Mouse (Mus musculus) midbrain, embryonic 14.5 days (tissue): ENCODE results near the gene Ascl4. TPM values are rescaled to one million over a fixed set of nuclear protein-coding genes. Genes with fewer than 3 reads are reported as not detected.

ENCODE experiments used
- ATAC-seq: fragments of 200-750 bp; cut with Nextera tagmentation; 2 replicates; pipeline ENCODE4 v1.8.0; 2017; ENCODE audit warnings: moderate number of reproducible peaks, moderate library complexity; ENCODE audit not compliant: low FRiP score, low TSS enrichment
- DNase-seq: peaks from one replicate; pipeline ENCODE4 v3.0.0-alpha.2; 2015
- H3K27ac ChIP-seq: fragments of 300-500 bp; sonication (generic); replicated peaks from 2 replicates; pipeline ENCODE4 v1.5.1; 2014; ENCODE audit warnings: mild to moderate bottlenecking, low read depth, low read length, moderate library complexity
- H3K27me3 ChIP-seq: fragments of 300-500 bp; sonication (generic); 2 replicates; pipeline ENCODE4 v1.6.1; 2014; ENCODE audit warnings: low read length, control low read depth, mixed read lengths; ENCODE audit not compliant: control insufficient read depth, insufficient read depth
- H3K36me3 ChIP-seq: fragments of 300-500 bp; sonication (generic); 2 replicates; pipeline ENCODE4 v1.6.1; 2014; ENCODE audit warnings: low read length, control low read depth; ENCODE audit not compliant: control insufficient read depth, insufficient read depth
- H3K4me1 ChIP-seq: fragments of 300-500 bp; sonication (generic); 2 replicates; pipeline ENCODE4 v1.6.1; 2014; ENCODE audit warnings: mild to moderate bottlenecking, antibody characterized with exemption, low read length, control low read depth; ENCODE audit not compliant: control insufficient read depth, insufficient read depth
- H3K4me2 ChIP-seq: fragments of 300-500 bp; sonication (generic); 2 replicates; pipeline ENCODE4 v1.6.1; 2014; ENCODE audit warnings: mild to moderate bottlenecking, low read length, moderate library complexity
- H3K4me3 ChIP-seq: fragments of 300-500 bp; sonication (generic); replicated peaks from 2 replicates; pipeline ENCODE4 v1.5.1; 2014; ENCODE audit warnings: low read depth, low read length
- H3K9ac ChIP-seq: fragments of 300-500 bp; sonication (generic); replicated peaks from 2 replicates; pipeline ENCODE4 v1.6.1; 2014; ENCODE audit warnings: mild to moderate bottlenecking, low read length, moderate library complexity
- H3K9me3 ChIP-seq: fragments of 300-500 bp; sonication (generic); 2 replicates; pipeline ENCODE4 v1.6.1; 2016; ENCODE audit warnings: low read length, control low read depth, mixed read lengths; ENCODE audit not compliant: control insufficient read depth
- WGBS: fragments of 180-500 bp; shearing (Covaris S2); extraction: QIAGEN DNeasy Blood & Tissue Kit; methylation state at CpG from one replicate; pipeline ENCODE4 v1.1.7; 2014; 5-methylcytosine and 5-hydroxymethylcytosine counted together
- polyA plus RNA-seq: library from polyadenylated mRNA; unstranded; fragments of >200 nt; fragmentation: Nextera tagmentation; extraction: Ambion mirVana; gene quantifications from 2 replicates; pipeline ENCODE4 v1.2.1, GENCODE M21; 2014

The Ascl4 gene
- polyA plus RNA-seq, 1 experiment from 2014 or later, result 1.8 TPM

- DNase-seq (no peak), ATAC-seq (no peak)
- peaks cover 90% of the 10 kb centered on the region for H3K36me3 ChIP-seq
- no peaks in the 10 kb centered on the region for H3K27me3 ChIP-seq
- no peak overlapping the region for H3K4me3 ChIP-seq
- H3K4me2 ChIP-seq, result no peak overlapping the region
- H3K27ac ChIP-seq, result no peak overlapping the region
- no peak overlapping the region for H3K9ac ChIP-seq
- WGBS, result 89% methylated on average over 8 of the region's 8 CpGs
- H3K4me1 ChIP-seq, result no peaks in the 10 kb centered on the region
- H3K9me3 ChIP-seq, result no peaks in the 10 kb centered on the region
Observed at GRCm38 (mm10) chr10:85948483-85949196, 21.2 kb downstream of the Ascl4 start.

- ATAC-seq (no peak), DNase-seq (no peak)
- WGBS, result 88% methylated on average over 6 of the region's 6 CpGs
- no peak overlapping the region for H3K4me3 ChIP-seq
- no peak overlapping the region for H3K9ac ChIP-seq
- H3K36me3 ChIP-seq, result peaks cover 72% of the 10 kb centered on the region
- no peaks in the 10 kb centered on the region for H3K4me1 ChIP-seq
- no peaks in the 10 kb centered on the region for H3K9me3 ChIP-seq
- no peaks in the 10 kb centered on the region for H3K27me3 ChIP-seq
- H3K27ac ChIP-seq, result no peak overlapping the region
- no peak overlapping the region for H3K4me2 ChIP-seq
Observed at GRCm38 (mm10) chr10:85951765-85952443, 24.4 kb downstream of the Ascl4 start.

GRCm38 (mm10) chr10:85953401-85953800, 25.9 kb downstream of the Ascl4 start:
- Histone ChIP-seq H3K9ac (no peak overlapping the region), H3K4me1 (no peaks in the 10 kb centered on the region), H3K9me3 (no peaks in the 10 kb centered on the region), H3K4me2 (no peak overlapping the region), H3K36me3 (peaks cover 58% of the 10 kb centered on the region), H3K27ac (no peak overlapping the region), H3K4me3 (no peak overlapping the region), H3K27me3 (no peaks in the 10 kb centered on the region)
- ATAC-seq (no peak), DNase-seq (no peak)
- WGBS, result 90% methylated on average over 3 of the region's 3 CpGs

- ATAC-seq, result no peak
- no peak overlapping the region for H3K9ac ChIP-seq
- H3K9me3 ChIP-seq, result no peaks in the 10 kb centered on the region
- H3K27ac ChIP-seq, result no peak overlapping the region
- DNase-seq, result no peak
- H3K4me3 ChIP-seq, result no peak overlapping the region
- H3K36me3 ChIP-seq, result peaks cover 49% of the 10 kb centered on the region
- no peaks in the 10 kb centered on the region for H3K27me3 ChIP-seq
- H3K4me1 ChIP-seq, result no peaks in the 10 kb centered on the region
- H3K4me2 ChIP-seq, result no peak overlapping the region
- 96% methylated on average over 2 of the region's 2 CpGs for whole genome bisulfite sequencing
Observed at GRCm38 (mm10) chr10:85954429-85954828, 26.9 kb downstream of the Ascl4 start.

- H3K36me3 ChIP-seq, result peaks cover 31% of the 10 kb centered on the region
- peak overlapping the region; percentile 70 for H3K4me2 ChIP-seq
- H3K9me3 ChIP-seq, result no peaks in the 10 kb centered on the region
- ATAC-seq, result 0 out of 2 replicates have a peak, but pooled peaks have one; percentile 9
- no peaks in the 10 kb centered on the region for H3K27me3 ChIP-seq
- peak overlapping the region; percentile 94 for H3K9ac ChIP-seq
- H3K4me3 ChIP-seq, result peak overlapping the region; percentile 94
- peak overlapping the region; percentile 72; the same call in 1 of the 2 replicates for H3K27ac ChIP-seq
- DNase-seq, result no peak
- 6% methylated on average over 20 of the region's 20 CpGs for WGBS
- H3K4me1 ChIP-seq, result no peaks in the 10 kb centered on the region
Observed at GRCm38 (mm10) chr10:85956871-85957419, 29.5 kb downstream of the Ascl4 start.

- peaks cover 26% of the 10 kb centered on the region for H3K36me3 ChIP-seq
- no peaks in the 10 kb centered on the region for H3K9me3 ChIP-seq
- no peaks in the 10 kb centered on the region for H3K4me1 ChIP-seq
- peak within 1 kb of the TSS; percentile 70 for H3K4me2 ChIP-seq
- ATAC-seq (peak; percentile 92), DNase-seq (peak; percentile 98)
- no peaks in the 10 kb centered on the region for H3K27me3 ChIP-seq
- H3K27ac ChIP-seq, result peak within 1 kb of the TSS; percentile 72; the same call in 1 of the 2 replicates
- H3K9ac ChIP-seq, result peak within 1 kb of the TSS; percentile 94
- WGBS, result under 1% methylated on average over 38 of the region's 38 CpGs
- peak within 1 kb of the TSS; percentile 94 for H3K4me3 ChIP-seq
Observed at GRCm38 (mm10) chr10:85957464-85957950, 30.0 kb downstream of the Ascl4 start, which contains the start of gene Rtcb. Gene Rtcb (minus strand): TSS chr10:85957823.

- no peak for ATAC-seq
Observed at GRCm38 (mm10) chr10:85962897-85963296, 35.4 kb downstream of the Ascl4 start.

GRCm38 (mm10) chr10:85964316-85964715, 36.8 kb downstream of the Ascl4 start:
- WGBS, result 84% methylated on average over 7 of the region's 7 CpGs
- Histone ChIP-seq H3K9ac (no peak overlapping the region), H3K4me2 (no peak overlapping the region), H3K27ac (no peak overlapping the region), H3K9me3 (no peaks in the 10 kb centered on the region), H3K4me1 (no peaks in the 10 kb centered on the region), H3K27me3 (no peaks in the 10 kb centered on the region), H3K4me3 (no peak overlapping the region), H3K36me3 (no peaks in the 10 kb centered on the region)
- ATAC-seq (no peak), DNase-seq (no peak)

More at GRCm38 (mm10) chr10:85962897-85963296, 35.4 kb downstream of the Ascl4 start:
- no peak overlapping the region for H3K27ac ChIP-seq
- no peak for DNase-seq
- H3K27me3 ChIP-seq, result no peaks in the 10 kb centered on the region
- no peaks in the 10 kb centered on the region for H3K36me3 ChIP-seq
- H3K9ac ChIP-seq, result no peak overlapping the region
- no peak overlapping the region for H3K4me2 ChIP-seq
- H3K4me3 ChIP-seq, result no peak overlapping the region
- H3K4me1 ChIP-seq, result no peaks in the 10 kb centered on the region
- no peaks in the 10 kb centered on the region for H3K9me3 ChIP-seq
- 74% methylated on average over 9 of the region's 9 CpGs for WGBS
